Mouse (Mus musculus) right cerebral cortex, postnatal 14 days (tissue): ENCODE data around the gene Sfrp2.

Experiments
- DNase-seq: peaks from one replicate; pipeline ENCODE4 v3.0.0; 2022

Sfrp2 gene

DNA sequence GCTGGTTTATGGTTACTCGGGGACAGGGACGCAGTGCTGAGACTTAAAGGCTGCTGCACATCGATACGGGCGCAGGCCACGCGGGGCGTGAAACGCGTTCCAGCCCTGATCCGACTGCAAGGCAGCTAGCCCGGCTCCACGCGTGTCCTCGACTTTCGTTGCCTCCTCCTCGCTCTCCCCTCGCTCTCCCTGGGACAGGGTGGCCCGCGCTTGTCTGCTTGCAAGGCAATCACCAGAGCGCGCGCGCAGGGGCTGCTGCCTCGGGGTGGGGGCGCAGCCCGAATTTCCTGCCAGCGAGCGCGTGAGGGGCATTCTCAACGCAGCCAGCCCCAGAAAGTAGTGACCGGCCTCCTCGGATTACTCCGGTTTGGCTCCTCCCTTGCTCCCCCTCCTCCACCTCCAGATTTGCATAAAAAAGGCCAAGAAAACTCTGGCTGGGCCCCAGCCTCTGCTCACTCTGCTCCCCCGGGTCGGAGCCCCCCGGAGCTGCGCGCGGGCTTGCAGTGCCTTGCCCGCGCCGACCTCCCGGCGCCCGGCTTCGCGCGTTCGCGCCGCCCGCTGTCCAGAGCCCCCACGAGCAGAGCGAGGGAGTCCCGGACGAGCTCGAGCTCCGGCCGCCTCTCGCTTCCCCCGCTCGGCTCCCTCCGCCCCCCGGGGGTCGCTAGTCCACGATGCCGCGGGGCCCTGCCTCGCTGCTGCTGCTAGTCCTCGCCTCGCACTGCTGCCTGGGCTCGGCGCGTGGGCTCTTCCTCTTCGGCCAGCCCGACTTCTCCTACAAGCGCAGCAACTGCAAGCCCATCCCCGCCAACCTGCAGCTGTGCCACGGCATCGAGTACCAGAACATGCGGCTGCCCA, at the start of gene Sfrp2:
Sfrp2 (plus strand) TSS at position 451 of the 855 bp plus-strand sequence.
- peak; percentile 39 for DNase-seq

DNA sequence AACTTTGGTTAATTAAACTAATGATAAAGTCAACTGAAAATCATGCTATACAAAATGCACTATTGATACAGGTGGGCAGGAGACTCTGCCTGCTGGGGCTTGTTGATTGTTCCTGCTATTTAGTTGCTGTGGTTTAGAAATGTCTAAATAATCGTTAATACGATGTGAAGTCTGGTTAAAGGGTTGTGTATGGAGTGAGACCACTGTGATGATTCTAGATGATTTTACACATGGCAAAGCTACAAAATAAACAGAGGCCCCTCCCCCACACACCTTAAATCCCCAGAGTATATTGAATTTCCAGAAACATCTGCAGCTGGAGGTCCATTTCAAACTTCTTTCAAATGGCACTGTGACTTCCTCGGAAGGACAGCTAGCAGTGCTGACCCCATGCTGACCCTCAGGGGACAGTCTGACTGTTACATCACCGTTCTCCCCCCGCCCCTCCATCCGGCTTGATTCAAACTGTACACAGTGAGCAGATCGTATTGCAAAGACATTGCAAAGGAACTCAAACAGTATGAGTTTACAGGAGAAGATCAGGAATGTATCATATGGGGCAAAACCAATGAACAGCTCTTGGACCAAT, 48.4 kb upstream of the Sfrp2 start:
- no peak for DNase-seq

DNA sequence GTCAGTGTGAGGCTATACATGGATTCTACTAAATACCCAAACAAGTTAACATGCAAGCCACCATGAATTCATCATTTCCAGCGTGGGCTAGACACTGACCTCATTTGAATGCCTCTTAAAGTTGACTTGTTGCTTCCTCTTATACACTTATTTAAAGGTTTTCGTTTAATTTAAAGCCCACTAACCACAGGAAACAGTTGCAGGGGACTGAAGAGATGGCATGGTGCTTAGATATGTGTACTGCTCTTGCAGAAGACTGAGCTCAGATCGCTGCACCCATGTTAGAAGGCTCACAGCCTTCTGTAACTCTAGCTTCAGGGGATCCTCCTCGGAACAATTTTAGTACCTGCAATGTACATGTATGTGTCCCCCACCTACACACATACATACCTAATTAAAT, 47.5 kb upstream of the Sfrp2 start:
- DNase-seq: no peak

DNA sequence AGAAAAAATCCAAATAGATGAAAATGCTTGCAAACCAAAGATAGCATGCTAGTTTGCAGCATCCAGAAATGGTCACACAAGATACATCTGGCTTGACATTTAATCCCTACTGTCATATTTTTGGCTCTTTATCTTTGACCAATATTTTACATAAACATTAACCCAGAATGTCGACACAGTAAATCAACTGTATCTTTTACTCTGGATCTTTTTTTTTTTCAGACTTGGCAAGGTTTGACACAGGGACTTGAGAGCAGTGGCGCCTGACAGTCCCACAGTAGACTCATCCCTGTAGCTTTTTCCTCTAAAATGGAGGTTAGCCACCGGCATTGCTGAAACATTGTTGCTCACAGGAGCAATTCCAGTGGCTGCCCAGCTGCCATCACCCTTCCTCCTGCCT, 37.9 kb upstream of the Sfrp2 start:
- no peak for DNase-seq

DNA sequence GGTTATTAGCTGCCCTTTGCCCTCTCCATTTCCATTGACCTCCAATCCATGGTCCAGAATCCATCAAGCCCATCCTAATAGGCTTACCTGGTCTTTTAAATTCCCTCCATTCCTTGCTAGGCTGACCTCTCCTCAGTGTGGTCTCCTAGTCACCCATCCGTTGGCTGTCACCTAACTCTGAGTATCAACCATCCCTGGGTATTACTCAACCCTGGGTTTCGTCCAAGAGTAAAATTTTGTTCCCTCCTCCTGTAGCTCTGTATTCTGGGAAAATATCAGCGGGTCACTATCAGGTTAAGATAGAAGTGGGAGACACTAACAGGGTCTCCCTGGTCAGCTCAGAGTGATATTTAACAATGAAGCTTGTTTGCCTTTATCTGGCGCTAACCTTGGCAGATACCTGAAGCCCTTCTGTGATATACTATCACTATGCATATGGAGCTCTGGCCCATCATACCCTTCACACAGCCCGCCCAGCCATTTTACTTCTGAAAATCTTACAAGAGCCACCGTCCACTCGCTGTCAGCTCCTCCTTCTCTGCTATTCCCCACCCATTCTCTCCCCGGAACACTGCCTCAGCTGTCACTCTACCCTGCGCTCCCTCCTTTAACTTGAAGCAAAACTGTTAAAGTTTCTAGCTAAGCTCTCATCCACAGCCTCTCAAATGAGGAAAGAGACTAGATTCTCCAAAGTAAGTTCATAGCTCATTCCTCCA, 37.3 kb upstream of the Sfrp2 start:
- DNase-seq: no peak

DNA sequence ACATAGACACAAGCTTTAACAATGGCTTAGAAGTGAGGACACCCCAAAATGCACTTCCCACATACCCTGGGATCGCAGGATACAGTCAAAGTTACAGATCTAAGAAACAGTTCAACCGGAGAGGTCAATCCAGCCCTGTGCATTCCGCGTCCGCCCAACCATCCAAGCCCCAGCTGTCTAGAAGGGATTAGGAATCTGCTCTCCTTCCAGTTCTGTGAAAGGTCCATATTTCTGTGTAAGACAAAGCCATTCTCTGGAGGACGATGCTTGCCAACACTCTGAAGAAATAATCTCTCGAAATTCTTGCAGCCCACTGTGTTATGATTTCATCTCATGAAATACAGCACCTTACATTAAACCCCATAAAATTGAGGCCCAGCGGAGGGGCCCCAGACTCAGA, 32.1 kb upstream of the Sfrp2 start:
- DNase-seq: no peak

DNA sequence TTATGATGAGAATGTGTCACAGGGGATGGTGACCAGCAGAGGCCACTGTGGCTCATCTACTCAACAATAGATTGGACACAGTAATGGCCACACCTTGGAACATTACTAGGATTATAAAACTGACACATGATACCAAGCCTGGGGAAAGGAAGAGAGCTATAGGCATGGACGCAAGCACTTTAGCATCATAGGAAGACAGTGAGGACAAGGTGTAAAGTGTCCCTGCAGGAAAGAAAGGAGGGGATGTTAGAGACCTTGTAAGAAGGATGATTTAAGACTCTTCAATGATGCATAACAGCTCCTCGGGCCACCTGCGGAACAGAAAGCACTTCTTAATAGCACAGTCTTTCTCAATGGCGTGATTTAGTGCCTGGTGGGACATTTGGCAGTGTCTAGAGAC, 29.1 kb upstream of the Sfrp2 start:
- no peak for DNase-seq

DNA sequence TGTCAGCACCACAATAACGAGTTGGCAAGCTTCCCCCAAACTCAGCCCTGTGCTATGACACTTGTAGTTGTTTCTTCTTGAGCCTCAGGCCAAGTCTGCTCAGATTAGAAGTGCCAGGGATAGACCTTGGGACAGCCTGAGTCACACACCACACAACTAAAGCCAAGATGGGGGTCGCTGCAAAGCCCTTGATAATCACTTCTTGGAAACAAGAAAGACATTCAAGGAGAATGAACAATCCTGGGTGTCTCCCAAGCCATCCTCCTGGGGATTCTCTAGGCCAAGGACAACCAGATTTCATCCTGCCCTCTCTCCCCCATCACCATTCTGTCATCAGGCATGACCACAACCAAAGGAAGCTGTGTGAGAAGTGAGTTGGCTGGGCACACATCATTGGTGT, 25.9 kb upstream of the Sfrp2 start:
- DNase-seq: no peak

DNA sequence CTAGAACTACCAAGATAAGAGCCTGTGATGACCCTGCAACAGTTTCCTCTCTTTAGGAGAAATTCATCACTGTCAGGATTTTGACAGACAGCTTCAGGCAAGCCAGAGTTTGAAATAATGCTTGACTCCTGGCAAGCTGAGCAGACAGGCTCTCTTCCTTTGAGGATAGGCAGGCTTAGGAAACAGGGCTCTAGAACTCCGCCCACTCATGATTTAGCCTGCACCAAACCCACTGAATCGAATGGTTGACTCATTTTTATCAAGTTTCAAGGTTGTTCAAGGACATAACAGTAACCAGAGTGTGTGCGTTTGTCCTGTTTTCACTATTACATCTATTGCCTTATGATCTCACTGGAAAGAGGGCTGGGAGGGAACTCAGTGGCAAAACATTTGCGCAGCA, 18.8 kb upstream of the Sfrp2 start:
- DNase-seq: no peak

DNA sequence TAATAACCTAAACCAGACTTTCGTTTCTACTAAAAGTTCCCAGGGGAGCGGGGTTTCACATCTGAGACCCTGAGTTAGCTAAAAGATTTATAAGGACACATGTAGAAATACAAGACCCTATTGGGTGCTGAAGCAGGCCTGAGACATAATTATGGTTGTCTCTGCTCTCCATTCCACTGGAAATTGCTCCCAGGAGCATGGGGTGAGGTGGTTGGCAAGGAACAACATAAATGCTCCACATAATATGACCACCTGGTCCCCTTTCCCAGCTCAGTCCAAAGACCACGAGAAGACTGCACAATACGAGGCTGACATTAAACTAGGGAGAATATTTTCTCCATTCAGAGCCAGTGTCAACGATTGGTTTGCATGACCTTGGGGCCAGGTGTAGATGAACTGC, 18.2 kb upstream of the Sfrp2 start:
- no peak for DNase-seq

DNA sequence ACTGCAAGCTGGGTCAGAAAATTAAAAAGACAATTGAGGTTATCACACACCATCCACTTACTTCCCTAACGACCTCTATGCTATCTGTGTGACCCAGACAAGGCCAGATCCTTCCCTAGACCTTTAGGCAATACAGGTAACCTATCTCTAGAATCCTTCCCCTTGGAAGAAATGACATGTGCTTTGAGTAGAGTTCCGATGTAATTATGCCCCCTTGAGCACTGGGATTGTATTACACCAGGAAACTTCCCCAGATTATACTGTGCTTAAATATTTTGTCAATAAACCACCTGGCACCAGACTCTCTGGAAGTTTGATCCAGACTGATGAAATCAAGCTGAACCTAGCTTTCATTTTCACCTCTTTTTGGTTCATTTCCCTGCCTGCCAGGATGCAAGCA, 14.5 kb upstream of the Sfrp2 start:
- DNase-seq: no peak

DNA sequence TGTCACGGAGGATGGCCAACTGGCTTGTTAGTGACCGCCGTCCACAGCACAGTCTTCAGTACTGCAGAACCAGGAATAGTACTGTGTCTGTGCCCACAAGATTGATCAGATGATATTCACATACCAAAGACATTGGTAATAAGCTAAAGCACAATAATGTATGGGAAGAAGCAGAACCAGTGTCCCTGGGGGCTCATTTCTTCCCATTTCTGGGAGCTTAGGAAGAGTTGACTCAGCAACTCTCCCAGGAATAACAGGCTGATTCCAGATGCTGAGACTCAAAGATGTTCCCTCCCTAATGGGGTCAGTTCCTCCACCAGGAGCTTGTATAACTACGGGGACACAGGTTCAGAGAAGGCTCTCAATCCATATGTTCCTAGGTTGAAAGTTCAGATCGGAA, 13.9 kb upstream of the Sfrp2 start:
- DNase-seq: no peak

DNA sequence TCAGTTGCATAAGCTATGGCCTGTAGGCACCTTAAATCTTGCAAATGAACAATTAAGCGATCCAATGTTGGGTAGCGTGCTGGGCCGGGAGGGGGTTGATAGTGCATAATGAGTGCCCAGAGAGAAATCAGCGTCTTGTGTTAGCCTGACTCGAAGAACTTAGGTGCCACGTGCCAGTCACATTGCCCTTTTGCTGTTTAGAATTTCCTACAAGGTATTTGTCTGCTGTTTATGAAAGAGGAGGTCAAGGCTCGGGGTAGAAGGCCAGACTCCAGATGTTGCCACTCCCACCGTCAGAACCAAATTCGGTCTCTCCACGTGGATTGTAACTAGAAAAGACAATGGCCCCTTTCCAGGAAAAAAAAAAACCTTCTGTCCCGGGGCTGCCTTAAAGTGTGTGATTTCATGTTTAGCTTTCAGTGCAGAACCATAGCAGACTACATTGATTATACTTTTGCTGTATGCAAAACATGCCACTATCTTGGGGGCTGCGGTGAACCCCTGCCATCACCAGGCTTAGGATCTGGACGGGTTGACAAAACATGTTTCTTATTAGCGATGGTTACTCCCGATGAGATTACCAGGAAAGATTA, 11.0 kb upstream of the Sfrp2 start:
- DNase-seq: no peak

DNA sequence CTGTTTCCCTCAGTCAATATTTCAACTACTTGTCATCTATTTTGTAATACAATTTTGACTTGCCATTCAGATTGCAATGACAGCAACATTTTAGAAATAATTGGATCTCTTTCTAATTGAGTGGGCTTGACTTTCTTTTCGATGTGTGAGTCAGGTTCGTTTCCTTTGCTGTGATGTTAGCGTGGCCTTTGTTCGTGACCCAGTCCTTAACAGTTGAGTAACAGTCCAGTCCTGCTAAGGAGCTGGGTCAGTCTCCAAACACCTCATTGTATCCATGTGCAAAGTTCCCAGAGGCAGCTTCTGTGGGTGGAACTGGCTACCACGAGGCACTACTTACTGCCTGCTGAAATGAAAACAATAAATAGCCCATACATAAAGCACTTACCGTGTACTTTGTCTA, 10.5 kb upstream of the Sfrp2 start:
- no peak for DNase-seq

DNA sequence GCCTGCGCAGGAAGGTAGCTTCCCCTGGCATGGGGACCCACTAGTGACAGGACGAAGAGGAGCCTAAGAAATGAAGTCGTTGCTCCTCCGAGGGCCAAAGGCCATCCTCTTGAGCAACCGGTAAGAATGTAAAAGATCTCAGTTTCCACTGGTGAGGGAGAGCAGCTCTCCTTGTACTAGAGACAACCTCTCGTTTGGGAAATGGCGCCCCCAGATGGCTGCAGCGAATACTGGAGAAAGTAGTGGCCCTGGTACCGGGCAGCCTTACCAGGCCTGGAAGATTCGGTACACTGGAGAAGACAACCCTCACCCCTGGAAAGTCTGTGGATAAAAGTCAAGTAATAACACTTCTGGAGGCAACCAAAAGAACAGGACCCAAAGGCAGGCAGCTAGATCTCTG, 3.8 kb upstream of the Sfrp2 start:
- no peak for DNase-seq

DNA sequence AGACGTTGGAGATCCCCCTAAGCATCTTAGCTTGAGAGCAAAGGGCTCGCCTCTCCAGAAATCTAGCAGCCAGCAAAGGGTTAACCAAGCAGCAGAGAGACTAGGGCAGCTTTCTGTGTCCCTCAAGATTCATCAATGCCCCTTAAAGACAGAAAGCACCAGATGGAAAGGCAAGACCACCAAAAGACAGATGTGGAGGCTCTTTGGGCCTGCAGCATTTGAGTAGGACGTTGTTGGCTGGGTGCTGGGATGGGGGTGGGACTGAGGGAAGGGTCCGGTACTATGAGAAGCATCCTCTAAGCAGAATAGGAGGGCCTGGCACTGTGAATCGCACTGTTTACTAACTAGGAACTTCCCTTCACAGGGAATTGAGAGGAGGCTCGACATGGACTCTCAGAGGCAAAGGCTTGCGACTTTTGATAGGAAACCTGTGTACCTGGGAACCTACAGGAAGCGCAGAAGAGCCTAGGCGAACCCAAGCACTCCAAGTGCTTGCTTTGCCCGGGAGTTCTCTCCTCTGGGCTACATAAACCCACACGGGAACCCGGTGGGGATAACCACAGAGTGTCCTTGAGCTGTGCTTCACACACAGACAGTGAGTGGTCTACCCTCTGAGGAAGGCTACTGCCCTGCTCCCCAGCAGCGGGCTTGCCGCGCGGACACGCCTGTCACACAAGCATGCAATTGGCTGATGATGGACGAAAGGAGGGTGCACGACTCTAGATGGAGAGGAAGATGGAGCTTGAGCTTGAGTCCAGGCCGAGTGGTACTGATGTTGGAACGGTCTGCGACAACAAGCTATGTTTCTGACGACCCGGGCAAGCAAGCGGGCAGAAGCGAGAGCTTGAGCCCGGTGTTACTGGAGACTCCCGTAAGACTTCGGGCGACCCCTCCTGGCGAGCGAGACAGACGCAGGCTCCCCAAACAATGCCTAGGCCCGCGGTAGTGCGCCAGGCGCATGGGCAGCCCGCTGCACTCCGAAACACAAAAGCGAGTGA, 2.3 kb upstream of the Sfrp2 start:
- peak; percentile 83 for DNase-seq

DNA sequence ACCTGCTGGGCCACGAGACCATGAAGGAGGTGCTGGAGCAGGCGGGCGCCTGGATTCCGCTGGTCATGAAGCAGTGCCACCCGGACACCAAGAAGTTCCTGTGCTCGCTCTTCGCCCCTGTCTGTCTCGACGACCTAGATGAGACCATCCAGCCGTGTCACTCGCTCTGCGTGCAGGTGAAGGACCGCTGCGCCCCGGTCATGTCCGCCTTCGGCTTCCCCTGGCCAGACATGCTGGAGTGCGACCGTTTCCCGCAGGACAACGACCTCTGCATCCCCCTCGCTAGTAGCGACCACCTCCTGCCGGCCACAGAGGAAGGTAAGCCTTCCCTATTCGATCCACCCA, 577 bp downstream of the Sfrp2 start:
- DNase-seq: no peak

DNA sequence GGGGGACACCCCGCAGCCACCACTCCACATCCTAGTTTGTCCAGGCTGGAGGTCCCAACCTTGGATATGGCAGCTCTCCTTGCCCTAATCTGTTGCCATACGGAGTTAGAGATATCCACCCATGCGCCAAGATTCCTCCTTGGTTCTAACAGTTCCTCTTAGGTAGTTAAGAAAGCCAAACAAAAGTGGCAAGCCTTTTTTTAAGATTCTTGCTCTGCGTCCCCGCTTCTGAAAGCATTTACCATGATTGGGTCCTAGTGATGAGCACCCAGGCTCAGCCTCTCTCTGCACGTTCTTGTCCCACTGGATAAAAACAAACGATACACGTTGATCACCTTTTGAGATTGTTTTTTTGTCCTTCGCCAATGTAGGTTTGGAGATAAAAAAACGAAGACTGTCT, 1.0 kb downstream of the Sfrp2 start:
- DNase-seq: no peak

DNA sequence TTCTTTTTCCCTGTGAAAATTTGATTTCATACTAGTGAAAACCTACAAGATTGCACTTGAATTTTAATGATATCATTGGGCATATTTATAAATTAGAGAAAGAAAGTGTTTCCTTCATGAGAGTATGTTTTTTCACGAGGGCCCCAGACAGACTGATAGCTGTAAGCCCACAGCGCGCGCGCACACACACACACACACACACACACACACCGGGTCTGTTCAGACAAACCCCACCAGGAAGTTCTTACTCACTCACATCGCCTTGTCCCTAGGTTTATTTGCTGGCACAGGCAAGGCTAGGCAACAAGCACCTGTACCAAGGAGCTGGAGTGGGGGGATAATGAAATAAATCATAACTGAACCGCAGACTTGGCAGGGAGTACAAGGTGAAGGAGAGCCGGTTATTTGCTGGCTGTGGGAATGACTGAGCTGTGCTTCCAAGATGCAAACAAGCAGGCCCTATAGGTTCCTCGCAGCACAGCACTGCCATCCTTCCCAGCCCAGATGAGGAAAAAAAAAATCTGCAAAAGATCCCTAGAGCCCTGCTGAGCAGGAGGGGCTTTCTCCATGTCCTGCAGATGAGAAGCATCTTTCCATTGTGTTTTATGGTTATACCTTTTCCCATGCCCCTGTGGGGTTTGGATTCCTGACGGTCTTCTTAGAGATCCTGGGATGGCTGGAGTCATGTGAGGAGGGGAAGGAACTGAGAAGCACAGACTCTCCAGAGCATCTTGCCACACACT, 2.3 kb downstream of the Sfrp2 start:
- no peak for DNase-seq

DNA sequence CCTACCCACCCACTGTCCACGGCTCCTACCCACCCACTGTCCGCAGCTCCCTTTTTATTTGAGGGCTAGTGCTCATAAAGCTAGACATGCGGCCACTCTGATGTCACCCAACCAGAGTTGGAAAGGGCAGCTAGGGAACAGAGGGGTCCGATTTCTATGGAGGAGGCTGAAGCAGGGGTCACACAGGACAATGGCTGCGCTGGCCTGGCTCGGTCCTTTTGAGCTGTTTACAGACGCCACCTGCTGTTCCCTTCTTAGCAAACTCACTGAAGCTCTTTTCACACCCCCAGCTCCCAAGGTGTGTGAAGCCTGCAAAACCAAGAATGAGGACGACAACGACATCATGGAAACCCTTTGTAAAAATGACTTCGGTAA, 2.9 kb downstream of the Sfrp2 start:
- DNase-seq: no peak

DNA sequence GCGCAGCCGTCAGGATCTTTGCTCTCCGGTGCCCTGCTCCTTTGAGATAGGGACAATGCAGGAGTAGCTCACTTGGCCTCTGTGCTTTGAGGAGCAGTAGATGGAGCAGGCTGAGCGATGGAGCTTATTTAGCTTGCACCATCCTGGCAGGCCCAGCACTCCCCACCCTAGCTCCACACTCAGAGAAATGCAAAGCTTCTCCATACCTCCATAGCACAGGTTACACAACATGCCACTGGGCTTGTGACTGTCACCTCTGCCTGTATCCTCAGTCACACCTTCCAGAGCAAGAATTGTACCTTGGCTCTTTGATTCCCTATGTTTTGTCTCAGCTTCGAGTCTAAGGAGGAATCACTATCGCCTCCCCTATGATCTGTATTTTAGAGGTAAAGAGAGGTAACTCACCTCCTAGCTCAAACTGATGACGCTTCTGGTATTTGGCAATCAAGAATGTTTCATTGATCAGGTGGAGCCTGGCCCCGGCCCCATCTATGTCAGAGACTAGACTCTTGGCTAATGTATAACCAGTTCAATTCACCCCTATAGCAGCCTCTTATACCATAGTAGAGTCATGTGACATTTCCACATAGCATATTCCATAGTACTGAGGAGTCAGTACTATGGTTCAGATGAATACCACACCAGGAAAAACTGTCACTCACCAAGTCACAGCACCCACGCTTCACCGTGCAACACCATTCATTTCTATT, 5.2 kb downstream of the Sfrp2 start:
- DNase-seq: no peak
